Mouse (Mus musculus): ENCODE results near the gene Nfyc.
A peak's percentile ranks its signal among the peaks of the same experiment; 100 is the strongest.

The Nfyc gene

GRCm38 (mm10) chr4:120825577-120826326, 5.6 kb downstream of the Nfyc start:
- peak; percentile 98 to 99 for DNase-seq (ENCODE audit: low spot score in 2 of 2)

GRCm38 (mm10) chr4:120825100-120825553, 6.2 kb downstream of the Nfyc start:
- peak; percentile 96 to 97 for DNase-seq (ENCODE audit: low spot score in 2 of 2)

- no peak for DNase-seq (ENCODE audit: low spot score in 2 of 2)
Observed at GRCm38 (mm10) chr4:120822191-120822911, 9.0 kb downstream of the Nfyc start.

- no peak for DNase-seq (ENCODE audit: low spot score in 2 of 2)
Observed at GRCm38 (mm10) chr4:120819871-120820270, 11.5 kb downstream of the Nfyc start.

GRCm38 (mm10) chr4:120819296-120819695, 12.1 kb downstream of the Nfyc start:
- no peak for DNase-seq (ENCODE audit: low spot score in 2 of 2)

GRCm38 (mm10) chr4:120817951-120818350, 13.4 kb downstream of the Nfyc start:
- no peak for DNase-seq (ENCODE audit: low spot score in 2 of 2)

GRCm38 (mm10) chr4:120817002-120817774, 14.2 kb downstream of the Nfyc start:
- no peak for DNase-seq (ENCODE audit: low spot score in 2 of 2)

GRCm38 (mm10) chr4:120815622-120816334, 15.6 kb downstream of the Nfyc start:
- DNase-seq (ENCODE audit: low spot score in 2 of 2): peak; percentile 74 to 77

- DNase-seq (ENCODE audit: low spot score in 2 of 2): no peak
Observed at GRCm38 (mm10) chr4:120815163-120815562, 16.2 kb downstream of the Nfyc start.

- no peak for DNase-seq (ENCODE audit: low spot score in 2 of 2)
Observed at GRCm38 (mm10) chr4:120814171-120814570, 17.2 kb downstream of the Nfyc start.

GRCm38 (mm10) chr4:120813762-120814161, 17.6 kb downstream of the Nfyc start:
- no peak for DNase-seq (ENCODE audit: low spot score in 2 of 2)

GRCm38 (mm10) chr4:120805816-120806215, 25.6 kb downstream of the Nfyc start:
- no peak for DNase-seq (ENCODE audit: low spot score in 2 of 2)

- peak; percentile 26 to 64 for DNase-seq (ENCODE audit: low spot score in 2 of 2)
Observed at GRCm38 (mm10) chr4:120801446-120801845, 29.9 kb downstream of the Nfyc start.

- DNase-seq (ENCODE audit: low spot score in 2 of 2): no peak
Observed at GRCm38 (mm10) chr4:120800691-120801090, 30.7 kb downstream of the Nfyc start.

GRCm38 (mm10) chr4:120799680-120800166, 31.6 kb downstream of the Nfyc start:
- DNase-seq (ENCODE audit: low spot score in 2 of 2): no peak

- DNase-seq (ENCODE audit: low spot score in 2 of 2): no peak
Observed at GRCm38 (mm10) chr4:120797985-120798725, 33.2 kb downstream of the Nfyc start.

- no peak for DNase-seq (ENCODE audit: low spot score in 2 of 2)
Observed at GRCm38 (mm10) chr4:120796687-120797086, 34.7 kb downstream of the Nfyc start.

- no peak for DNase-seq (ENCODE audit: low spot score in 2 of 2)
Observed at GRCm38 (mm10) chr4:120795646-120796045, 35.7 kb downstream of the Nfyc start.

GRCm38 (mm10) chr4:120792918-120793317, 38.5 kb downstream of the Nfyc start:
- DNase-seq (ENCODE audit: low spot score in 2 of 2): no peak

- no peak for DNase-seq (ENCODE audit: low spot score in 2 of 2)
Observed at GRCm38 (mm10) chr4:120790027-120790426, 41.3 kb downstream of the Nfyc start.

- DNase-seq (ENCODE audit: low spot score in 2 of 2): no peak
Observed at GRCm38 (mm10) chr4:120755801-120756200, 75.6 kb downstream of the Nfyc start.

Data from spleen, postnatal 4 days (tissue).